Mouse (Mus musculus) hindlimb bud, embryonic 11.5 days (tissue): ENCODE results near the gene Ablim1.

Experiments
- DNase-seq: peaks from one replicate; pipeline ENCODE4 v3.0.0-alpha.2; 2012; ENCODE audit warnings: low read depth, low spot score; ENCODE audit errors: extremely low spot score

Ablim1 gene

DNA sequence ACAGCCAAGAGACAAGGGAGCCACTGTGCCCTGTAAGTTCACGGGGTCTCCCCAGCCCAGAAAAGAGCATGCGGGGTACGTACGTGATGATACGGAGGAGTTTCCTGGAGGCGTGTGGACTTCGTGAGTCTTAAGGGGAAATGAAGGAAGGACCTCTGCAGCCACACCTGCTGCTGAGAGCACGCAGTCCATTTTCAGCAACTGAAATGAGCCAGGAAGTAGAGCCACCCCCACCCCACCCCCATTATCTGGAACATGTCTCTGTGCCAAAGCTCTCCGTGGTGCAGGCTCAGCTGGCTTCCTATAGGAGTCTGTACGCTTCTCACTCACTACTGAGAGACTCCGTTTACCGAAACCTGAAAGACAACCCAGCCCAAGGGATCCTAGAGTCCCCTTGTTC is 121.3 kb downstream of the Ablim1 start:
- no peak for DNase-seq

DNA sequence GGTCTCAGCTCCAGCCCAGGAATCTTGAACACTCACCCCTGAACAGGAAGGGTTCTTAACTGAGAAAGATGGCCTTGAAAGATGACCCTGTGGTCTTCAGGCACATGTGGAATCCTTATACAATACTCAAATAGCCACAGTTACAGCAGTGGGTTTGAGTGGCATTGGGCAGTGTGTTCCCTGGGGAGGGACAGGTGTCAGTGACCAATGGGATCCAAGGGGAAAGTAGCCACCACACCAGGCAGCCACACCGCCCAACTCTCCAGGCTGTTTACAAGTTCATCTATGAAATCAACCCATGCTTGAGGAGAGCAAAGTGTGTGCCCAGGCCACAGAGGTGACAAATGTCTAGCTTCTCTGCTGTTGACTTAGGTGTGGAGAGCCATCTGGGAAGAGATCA is 123.6 kb downstream of the Ablim1 start:
- no peak for DNase-seq

DNA sequence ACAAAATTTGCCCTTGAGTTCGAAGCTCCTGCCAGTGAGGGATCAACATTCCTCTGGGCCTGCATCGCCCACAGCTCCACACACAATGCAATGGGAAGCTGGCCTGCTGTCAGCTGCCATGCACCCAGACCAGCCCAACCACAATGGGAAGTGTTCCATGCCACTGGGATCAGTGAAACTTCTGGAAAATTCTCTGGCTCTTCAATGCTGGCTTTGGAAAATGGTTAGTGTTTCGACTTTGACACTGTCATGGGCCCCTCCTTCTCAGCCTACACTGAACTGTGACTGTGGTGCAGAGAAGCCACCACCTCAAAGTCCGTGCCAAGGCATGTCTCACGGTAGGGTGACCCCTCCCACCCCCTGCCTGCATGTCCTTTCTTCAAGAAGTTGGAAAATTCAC is 125.3 kb downstream of the Ablim1 start:
- DNase-seq, result no peak

DNA sequence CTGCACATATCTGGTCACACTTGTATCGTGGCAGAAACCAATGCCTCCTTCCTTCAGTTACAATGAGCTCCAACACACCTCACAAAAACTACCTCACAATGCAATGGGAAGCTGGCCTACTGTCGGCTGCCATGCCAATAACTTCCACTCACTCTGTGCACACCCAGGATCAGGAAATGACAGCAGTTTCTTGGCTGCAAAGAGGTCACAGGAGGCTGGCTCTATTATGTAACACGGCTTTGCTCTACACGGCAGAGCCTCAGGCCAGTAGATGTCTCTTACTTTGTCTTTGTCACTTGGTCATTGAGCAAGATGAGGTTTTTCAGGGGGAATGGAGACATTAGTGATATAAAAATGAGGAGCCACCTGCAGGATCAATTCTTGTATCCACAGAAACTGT is 126.2 kb downstream of the Ablim1 start:
- DNase-seq, result no peak

- no peak for DNase-seq
Measured at GRCm38 (mm10) chr19:57185021-57185420, 129.7 kb downstream of the Ablim1 start.

DNA sequence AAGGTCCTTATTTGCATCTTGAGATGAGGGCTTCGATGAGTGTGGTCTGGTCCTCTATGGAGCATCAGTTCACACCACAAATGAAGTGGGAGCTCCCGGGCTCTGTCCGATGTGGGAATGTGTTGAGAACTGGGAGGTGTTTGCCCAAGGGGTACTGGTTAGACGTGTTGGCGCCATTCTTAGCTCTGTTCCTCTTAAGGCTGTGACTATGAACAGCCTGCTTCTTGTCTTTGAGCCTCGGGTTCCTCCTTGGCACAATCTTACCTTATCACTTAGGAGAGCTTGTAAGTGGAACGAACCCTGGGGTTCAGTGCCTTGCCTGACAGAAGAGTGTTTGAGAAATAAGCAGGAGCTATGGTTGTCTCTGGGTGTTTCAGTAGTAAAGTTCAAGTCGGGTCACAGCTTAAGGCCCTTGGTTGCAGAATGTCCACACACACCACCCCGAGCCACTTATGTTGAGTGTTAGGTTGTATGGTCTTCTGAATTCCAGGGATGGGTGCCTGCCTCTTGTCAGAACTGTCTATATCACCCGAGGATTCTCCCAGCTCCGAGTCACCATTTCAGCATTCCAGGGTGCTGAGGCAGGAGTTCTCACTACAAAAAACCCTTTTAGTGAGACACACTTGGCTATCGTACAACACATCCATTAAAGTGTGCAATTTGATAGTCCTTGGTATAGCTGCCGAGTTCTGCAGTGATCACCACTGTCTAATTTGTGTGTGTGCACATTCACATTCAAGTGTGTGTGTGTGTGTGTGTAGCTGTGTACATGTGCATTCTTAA is 131.6 kb downstream of the Ablim1 start:
- DNase-seq, result no peak

DNA sequence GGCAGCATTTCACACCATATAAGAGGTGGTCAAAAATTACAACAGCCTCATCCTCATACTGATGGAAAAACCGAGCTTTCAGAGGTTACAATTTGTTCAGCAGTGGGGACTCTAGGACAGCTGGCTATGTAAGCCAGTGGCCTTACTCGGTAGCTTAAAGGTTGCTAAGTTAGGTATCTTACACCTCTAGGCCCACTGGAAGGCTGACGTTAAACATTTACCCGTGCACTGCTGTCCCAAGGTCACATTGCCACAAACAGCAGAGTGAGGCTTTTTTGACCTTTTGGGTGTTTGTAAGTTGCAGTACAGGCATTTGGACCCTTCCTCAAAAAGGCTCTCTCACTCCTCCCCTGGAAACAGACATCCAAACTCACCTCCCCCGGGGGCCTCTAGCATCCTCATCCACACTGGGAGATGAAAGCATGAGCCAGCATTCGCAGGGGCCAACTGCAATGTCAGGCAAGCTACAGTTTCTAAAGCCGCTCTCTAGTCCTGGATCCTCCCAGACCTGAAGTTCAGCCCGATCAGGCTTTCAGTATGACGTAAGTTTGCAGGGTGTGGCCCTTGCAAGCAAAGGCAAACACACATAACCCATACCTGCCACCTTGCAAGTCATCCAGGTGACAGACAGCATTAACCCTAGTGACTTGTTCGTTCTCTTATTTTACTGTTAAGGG is 132.7 kb downstream of the Ablim1 start:
- DNase-seq, result no peak

GRCm38 (mm10) chr19:57181317-57181716 is 133.4 kb downstream of the Ablim1 start:
- DNase-seq, result no peak

DNA sequence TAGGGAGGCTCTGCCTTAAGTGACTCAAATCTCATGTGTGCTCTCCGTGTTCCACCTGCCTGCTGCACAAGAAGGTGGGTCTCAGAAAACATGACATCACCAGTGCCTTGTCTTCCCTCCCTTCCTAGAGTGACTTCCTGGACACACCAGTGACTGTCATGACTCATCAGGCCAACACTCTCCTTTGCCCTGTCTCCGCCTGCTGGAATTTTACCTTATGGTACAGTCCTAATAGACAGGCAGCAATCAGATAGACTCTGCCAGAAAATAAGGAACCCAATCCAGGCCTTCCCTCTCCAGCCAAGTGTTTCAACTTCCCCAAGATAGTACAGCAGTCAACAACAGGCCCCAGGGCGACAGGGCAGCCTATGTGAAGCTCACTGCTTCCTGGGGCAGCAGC is 133.8 kb downstream of the Ablim1 start:
- DNase-seq, result no peak

DNA sequence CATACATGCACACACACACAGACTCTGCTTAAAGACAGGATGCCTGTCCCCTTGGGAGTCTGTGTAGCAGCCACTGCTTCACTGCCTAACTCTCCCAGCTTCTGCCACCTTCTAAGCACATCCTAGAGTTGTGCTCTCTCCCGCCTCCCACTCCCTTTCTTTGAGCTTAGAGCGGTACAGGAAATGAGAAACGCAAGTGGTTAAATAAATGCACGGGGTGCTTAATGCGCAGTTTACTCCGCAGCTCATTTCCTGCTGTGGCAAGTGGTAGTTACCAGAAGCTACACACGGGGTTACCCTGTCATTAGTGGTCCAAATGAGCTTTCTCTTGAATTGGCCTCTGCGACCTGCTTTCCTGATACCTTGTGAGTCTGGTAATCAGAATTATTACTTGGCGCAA is 134.4 kb downstream of the Ablim1 start:
- DNase-seq, result peak; percentile 37

DNA sequence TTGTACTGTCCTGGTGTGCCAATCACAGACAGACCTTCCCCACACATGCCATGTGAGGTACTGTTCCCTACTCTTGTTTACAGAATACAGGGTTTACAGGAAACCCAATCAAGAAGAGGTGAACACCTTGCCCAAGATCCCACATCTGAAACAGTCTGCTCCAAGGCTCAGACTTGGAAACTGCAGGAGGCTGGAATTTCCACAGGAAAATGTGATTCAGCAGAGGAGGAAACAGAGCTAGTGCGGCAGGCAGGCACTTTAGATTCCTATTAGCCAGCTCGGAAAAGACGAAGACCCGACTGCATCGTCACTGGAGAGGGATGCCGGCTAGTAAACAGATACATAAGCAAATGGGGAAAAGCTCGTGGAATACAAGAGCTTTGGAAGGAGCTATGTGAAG is 135.4 kb downstream of the Ablim1 start:
- DNase-seq, result no peak

DNA sequence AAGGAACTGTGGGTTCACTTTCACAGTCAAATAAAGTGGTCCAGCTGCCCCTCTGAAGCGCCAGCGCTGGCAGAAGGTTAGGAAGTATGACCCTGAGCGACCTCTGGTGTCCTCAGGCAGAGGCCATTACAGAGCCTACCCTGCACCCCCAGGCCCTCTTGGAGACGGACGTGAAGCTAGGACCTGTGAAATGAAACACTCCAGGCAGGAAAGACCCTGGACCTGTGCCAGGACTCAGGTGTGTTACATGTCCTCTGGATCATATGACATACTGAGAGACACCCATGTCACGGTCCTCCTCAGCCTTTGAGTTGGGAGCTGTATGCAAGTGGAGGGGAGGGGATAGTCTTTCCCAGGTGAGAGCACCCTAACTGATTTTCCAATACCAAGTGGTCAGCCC is 137.4 kb downstream of the Ablim1 start:
- DNase-seq, result no peak

- DNase-seq, result no peak
Measured at GRCm38 (mm10) chr19:57175077-57175476, 139.6 kb downstream of the Ablim1 start.

- no peak for DNase-seq
Measured at GRCm38 (mm10) chr19:57174541-57174940, 140.2 kb downstream of the Ablim1 start.

GRCm38 (mm10) chr19:57174045-57174444 is 140.7 kb downstream of the Ablim1 start:
- no peak for DNase-seq

GRCm38 (mm10) chr19:57172321-57172720 is 142.4 kb downstream of the Ablim1 start:
- no peak for DNase-seq

DNA sequence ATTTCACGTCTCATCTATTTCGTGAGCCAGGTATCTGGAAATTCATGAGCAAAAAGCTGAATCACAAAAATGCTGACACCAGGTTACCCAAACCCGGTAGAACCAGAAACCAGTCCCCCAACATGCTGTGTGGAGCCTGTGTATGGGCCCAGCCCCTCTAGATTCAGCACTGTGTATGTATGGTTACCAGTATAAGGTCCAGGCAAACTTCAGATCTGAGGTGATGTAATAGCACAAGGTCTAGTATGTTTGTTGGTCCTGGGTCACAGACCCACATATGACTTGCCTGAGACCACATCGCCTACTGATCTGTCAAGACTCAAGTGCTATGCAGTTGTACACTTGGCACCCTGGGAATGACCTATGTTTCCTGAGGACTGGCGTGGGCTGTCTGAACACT is 143.8 kb downstream of the Ablim1 start:
- no peak for DNase-seq

GRCm38 (mm10) chr19:57169485-57169884 is 145.2 kb downstream of the Ablim1 start:
- DNase-seq, result no peak

DNA sequence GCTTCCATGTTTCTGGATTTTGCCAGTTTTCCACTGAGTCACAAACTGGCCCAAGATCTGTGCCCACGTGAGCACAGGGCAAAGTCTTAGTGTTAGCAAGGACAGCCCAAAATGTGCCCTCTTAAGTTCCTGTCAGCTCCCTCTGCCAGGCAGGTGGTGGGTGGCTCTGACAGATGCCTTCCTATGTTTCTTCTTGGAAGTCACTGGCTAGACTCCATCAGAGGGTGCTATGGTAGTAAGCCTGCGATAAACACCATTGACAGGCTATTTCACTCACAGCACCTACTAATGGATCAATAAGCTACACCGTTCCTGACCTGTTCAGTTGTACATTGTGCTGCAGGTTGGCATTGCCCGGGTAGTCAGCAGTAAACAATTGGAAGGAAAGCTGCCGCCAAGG is 147.0 kb downstream of the Ablim1 start:
- no peak for DNase-seq

GRCm38 (mm10) chr19:57164882-57165281 is 149.8 kb downstream of the Ablim1 start:
- DNase-seq, result no peak

DNA sequence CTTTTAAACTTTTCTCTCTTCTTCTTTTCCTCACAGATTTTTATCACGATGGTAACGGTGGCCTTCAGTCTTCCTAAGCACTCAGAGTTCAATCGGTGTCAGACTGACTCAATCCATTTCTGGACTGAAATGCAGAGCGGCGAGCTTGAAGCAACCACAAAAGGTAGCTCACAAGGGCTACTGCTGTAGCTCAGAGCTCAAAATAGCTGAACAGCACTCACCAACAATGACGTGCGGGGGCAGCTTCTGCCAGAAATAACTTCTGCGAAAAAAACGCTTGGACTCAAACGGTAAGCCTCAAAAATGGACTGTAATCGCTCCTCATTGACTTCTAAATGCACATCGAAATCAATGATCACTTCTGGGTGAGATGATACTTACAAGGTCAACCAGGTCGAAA is 151.4 kb downstream of the Ablim1 start:
- no peak for DNase-seq

GRCm38 (mm10) chr19:57161978-57162727 is 152.6 kb downstream of the Ablim1 start:
- no peak for DNase-seq
